38 mouse cellular contexts compared by ENCODE assay signal in genomic region chr9:98961591-98962477, GRCm38 (mm10). TPM values are rescaled to one million over a fixed set of nuclear protein-coding genes. Genes with fewer than 3 reads are reported as not detected.
DNase-seq lines count a peak whose midpoint lies in the region; ATAC-seq lines count a peak whose summit lies in the region.
"Had no signal": no experiment of that assay in that cellular context is flagged by ENCODE, and none has a peak within 500 bp of the region (broad histone marks: within the 10 kb centered on the region; RNA-seq: fewer than 3 reads in every experiment).

No protein-coding gene starts in this region.

- no peak for ATAC-seq in forebrain, embryonic 11.5 days (replicated peaks; ENCODE audit: low FRiP score)
- no peak for ATAC-seq in midbrain, embryonic 14.5 days (ENCODE audit: low FRiP score, low TSS enrichment)
- ATAC-seq in midbrain, embryonic 16.5 days: no peak
- no peak for ATAC-seq in monocyte, adult 5-6 weeks (replicated peaks; ENCODE audit: insufficient number of reproducible peaks, low FRiP score, low TSS enrichment, poor library complexity, severe bottlenecking)
- ATAC-seq: forebrain, embryonic 16.5 days; inflammation-experienced regulatory T-cells, adult 6 months had no signal

- H3K27me3 ChIP-seq in forebrain, embryonic 11.5 days (ENCODE audit: control insufficient read depth, insufficient read depth, low read length): peaks cover 83% of the 10 kb centered on the region
- peaks cover 100% of the 10 kb centered on the region for H3K27me3 ChIP-seq in forebrain, embryonic 10.5 days (ENCODE audit: poor library complexity, severe bottlenecking)
- peaks cover 92% of the 10 kb centered on the region for H3K27me3 ChIP-seq in midbrain, embryonic 14.5 days (ENCODE audit: control insufficient read depth, insufficient read depth, low read length)
- H3K27me3 ChIP-seq in midbrain, embryonic 16.5 days (ENCODE audit: control insufficient read depth, insufficient read depth, low read depth, low read length): peaks cover 73% of the 10 kb centered on the region

- no peak overlapping the region for H3K4me3 ChIP-seq in forebrain, embryonic 11.5 days (ENCODE audit: low read depth, low read length)
- no peak overlapping the region for H3K4me3 ChIP-seq in forebrain, embryonic 10.5 days
- H3K4me3 ChIP-seq in midbrain, embryonic 14.5 days (replicated peaks; ENCODE audit: low read depth, low read length): no peak overlapping the region
- no peak overlapping the region for H3K4me3 ChIP-seq in midbrain, embryonic 16.5 days (ENCODE audit: low read depth, low read length)
- H3K4me3 ChIP-seq: heart, adult 2 months; heart, embryonic 12.5 days; hindbrain, embryonic 12.5 days; neural tube, embryonic 12.5 days had no signal

- H3K27ac ChIP-seq in forebrain, embryonic 11.5 days (ENCODE audit: low read depth, low read length): no peak overlapping the region
- H3K27ac ChIP-seq in forebrain, embryonic 10.5 days: no peak overlapping the region
- H3K27ac ChIP-seq in midbrain, embryonic 14.5 days (replicated peaks; ENCODE audit: low read depth, low read length): no peak overlapping the region
- H3K27ac ChIP-seq in midbrain, embryonic 16.5 days (ENCODE audit: low read length): no peak overlapping the region
- H3K27ac ChIP-seq: heart, adult 2 months; hindbrain, embryonic 12.5 days; liver, embryonic 14.5 days; macrophage; neural tube, embryonic 12.5 days; stomach, postnatal 0 days had no signal

- no peaks in the 10 kb centered on the region for H3K36me3 ChIP-seq in forebrain, embryonic 11.5 days (ENCODE audit: control insufficient read depth, insufficient read depth, low read length)
- H3K36me3 ChIP-seq in forebrain, embryonic 10.5 days (replicated peaks): no peaks in the 10 kb centered on the region
- no peaks in the 10 kb centered on the region for H3K36me3 ChIP-seq in midbrain, embryonic 14.5 days (ENCODE audit: control insufficient read depth, insufficient read depth, low read length)
- no peaks in the 10 kb centered on the region for H3K36me3 ChIP-seq in midbrain, embryonic 16.5 days (ENCODE audit: control insufficient read depth, insufficient read depth, low read length)
- H3K36me3 ChIP-seq: G1E; heart, embryonic 12.5 days; hindbrain, embryonic 12.5 days; neural tube, embryonic 12.5 days had no signal

- WGBS in forebrain, embryonic 11.5 days: 2% methylated on average over 22 of the region's 22 CpGs
- 2% methylated on average over 22 of the region's 22 CpGs for WGBS in forebrain, embryonic 10.5 days
- 6% methylated on average over 22 of the region's 22 CpGs for WGBS in midbrain, embryonic 14.5 days
- WGBS in midbrain, embryonic 16.5 days: 5% methylated on average over 22 of the region's 22 CpGs

- H3K4me2 ChIP-seq in forebrain, embryonic 11.5 days (ENCODE audit: low read depth, low read length, severe bottlenecking): no peak overlapping the region
- H3K4me2 ChIP-seq in midbrain, embryonic 14.5 days (ENCODE audit: low read length): no peak overlapping the region
- no peak overlapping the region for H3K4me2 ChIP-seq in midbrain, embryonic 16.5 days (ENCODE audit: low read length)
- H3K4me2 ChIP-seq: heart, embryonic 12.5 days; hindbrain, embryonic 12.5 days; neural tube, embryonic 12.5 days had no signal

- intact Hi-C loops in heart, postnatal 36 days (cut with DNase I): loop anchor here (10.0 kb wide), 1 partner anchor 317 kb away; no protein-coding TSS in a partner anchor

- no peaks in the 10 kb centered on the region for H3K9me3 ChIP-seq in forebrain, embryonic 11.5 days (ENCODE audit: control insufficient read depth, low read length)
- no peaks in the 10 kb centered on the region for H3K9me3 ChIP-seq in forebrain, embryonic 10.5 days
- no peaks in the 10 kb centered on the region for H3K9me3 ChIP-seq in midbrain, embryonic 14.5 days (ENCODE audit: control insufficient read depth, low read length)
- no peaks in the 10 kb centered on the region for H3K9me3 ChIP-seq in midbrain, embryonic 16.5 days (replicated peaks; ENCODE audit: control insufficient read depth, low read length, poor library complexity, severe bottlenecking)
- H3K9me3 ChIP-seq: heart, embryonic 12.5 days; hindbrain, embryonic 12.5 days; neural tube, embryonic 12.5 days had no signal

- H3K4me1 ChIP-seq in forebrain, embryonic 11.5 days (replicated peaks; ENCODE audit: control insufficient read depth, insufficient read depth, low read length): peaks cover 4% of the 10 kb centered on the region; the same call in 1 of the 2 replicates
- H3K4me1 ChIP-seq in forebrain, embryonic 10.5 days: peaks cover 40% of the 10 kb centered on the region
- no peaks in the 10 kb centered on the region; the same call in 1 of the 2 replicates for H3K4me1 ChIP-seq in midbrain, embryonic 14.5 days (ENCODE audit: control insufficient read depth, insufficient read depth, low read length)
- peaks cover 1% of the 10 kb centered on the region; the same call in 1 of the 2 replicates for H3K4me1 ChIP-seq in midbrain, embryonic 16.5 days (ENCODE audit: control insufficient read depth, insufficient read depth, low read length)

- no peak overlapping the region for H3K9ac ChIP-seq in forebrain, embryonic 11.5 days (ENCODE audit: low read length)
- no peak overlapping the region for H3K9ac ChIP-seq in midbrain, embryonic 14.5 days (replicated peaks; ENCODE audit: low read length)
- no peak overlapping the region for H3K9ac ChIP-seq in midbrain, embryonic 16.5 days (ENCODE audit: low read depth, low read length)
- H3K9ac ChIP-seq: heart, embryonic 12.5 days; hindbrain, embryonic 12.5 days; liver, embryonic 14.5 days; neural tube, embryonic 12.5 days had no signal

- peak; percentile 61 for DNase-seq in forebrain, embryonic 11.5 days (ENCODE audit: low spot score)
- DNase-seq in forebrain, embryonic 10.5 days (ENCODE audit: extremely low spot score, low spot score): no peak
- peak; percentile 47 for DNase-seq in midbrain, embryonic 14.5 days
- DNase-seq in induced T-regulatory cell, adult 2 months (ENCODE audit: low read depth): peak; percentile 3
- DNase-seq in heart, postnatal 36 days: no peak
- DNase-seq: adrenal gland, adult 8-10 months; cerebellum, adult 8-10 months; cerebellum, postnatal 25 days; heart, adult 2 months; kidney, adult 11 months; kidney, postnatal 14 days; left cerebral cortex, postnatal 4 days; liver; lung, adult 2 months; lung, postnatal 10 days; right cerebral cortex, postnatal 4 days; thymus, adult 18-20 months; thymus, postnatal 25 days had no signal

RNA-seq across cellular contexts. Expression of gene Foxl2, which starts 6.7 kb away (rescaled TPM):
- 1.7 and 3.1 TPM in 2 replicates for polyA plus RNA-seq in forebrain, embryonic 11.5 days (2014; fragmentation: Nextera tagmentation; extraction: Ambion mirVana)
- polyA plus RNA-seq in forebrain, embryonic 10.5 days (2016; fragmentation: Nextera tagmentation; extraction: Ambion mirVana): 0.98 and 1.1 TPM in 2 replicates
- polyA plus RNA-seq in midbrain, embryonic 14.5 days (2014; fragmentation: Nextera tagmentation; extraction: Ambion mirVana): 0.45 and 0.95 TPM in 2 replicates
- polyA plus RNA-seq in midbrain, embryonic 16.5 days (2015; fragmentation: Nextera tagmentation; extraction: Ambion mirVana): 0.49 and 0.52 TPM in 2 replicates
- not detected for total RNA-seq in heart, postnatal 36 days (2021)
- total RNA-seq in monocyte, adult 5-6 weeks (2017): not detected in 3 replicates
- total RNA-seq: G1E; gastrocnemius, adult 8-10 months; gastrocnemius, postnatal 4 days; heart, adult 2 months; megakaryocyte-erythroid progenitor cell, adult 5-6 weeks had no signal
- polyA plus RNA-seq: G1E; heart, adult 2 months; heart, embryonic 12.5 days; heart, postnatal 0 days; inflammation-experienced regulatory T-cells, adult 6 months; kidney, embryonic 14.5 days; liver, embryonic 14.5 days; lung, adult 2 months; macrophage; spleen, adult 2 months; stomach, postnatal 0 days had no signal

RNA-seq across cellular contexts. Expression of gene Faim, which starts 24.3 kb away (rescaled TPM):
- polyA plus RNA-seq in forebrain, embryonic 11.5 days (2014; fragmentation: Nextera tagmentation; extraction: Ambion mirVana): 74.7 and 78.4 TPM in 2 replicates
- 69.0 and 71.3 TPM in 2 replicates for polyA plus RNA-seq in forebrain, embryonic 10.5 days (2016; fragmentation: Nextera tagmentation; extraction: Ambion mirVana)
- 112 and 126 TPM in 2 replicates for polyA plus RNA-seq in midbrain, embryonic 14.5 days (2014; fragmentation: Nextera tagmentation; extraction: Ambion mirVana)
- polyA plus RNA-seq in midbrain, embryonic 16.5 days (2015; fragmentation: Nextera tagmentation; extraction: Ambion mirVana): 118 and 119 TPM in 2 replicates
- total RNA-seq in heart, postnatal 36 days (2021): 1 to 10 TPM; 5.1 to 6.7 TPM
- 131 to 158 TPM (median 133 TPM) in 3 replicates for total RNA-seq in monocyte, adult 5-6 weeks (2017)

RNA-seq across cellular contexts. Expression of gene 7420426K07Rik, which starts 58.9 kb away (rescaled TPM):
- polyA plus RNA-seq in forebrain, embryonic 11.5 days (2014; fragmentation: Nextera tagmentation; extraction: Ambion mirVana): not detected in 2 replicates
- polyA plus RNA-seq in forebrain, embryonic 10.5 days (2016; fragmentation: Nextera tagmentation; extraction: Ambion mirVana): not detected in 2 replicates
- not detected in 2 replicates for polyA plus RNA-seq in midbrain, embryonic 14.5 days (2014; fragmentation: Nextera tagmentation; extraction: Ambion mirVana)
- polyA plus RNA-seq in midbrain, embryonic 16.5 days (2015; fragmentation: Nextera tagmentation; extraction: Ambion mirVana): not detected in 2 replicates
- not detected for total RNA-seq in heart, postnatal 36 days (2021)
- total RNA-seq in monocyte, adult 5-6 weeks (2017): not detected in 3 replicates
- total RNA-seq: adrenal gland, adult 8-10 months; G1E; gastrocnemius, adult 8-10 months; gastrocnemius, postnatal 4 days; heart, adult 2 months; layer of hippocampus, adult 18-20 months; layer of hippocampus, postnatal 14 days; left cerebral cortex, adult 8-10 months; left cerebral cortex, postnatal 4 days; megakaryocyte-erythroid progenitor cell, adult 5-6 weeks had no signal
- polyA plus RNA-seq: forebrain, embryonic 16.5 days; G1E; heart, adult 2 months; heart, embryonic 12.5 days; heart, postnatal 0 days; hindbrain, embryonic 12.5 days; inflammation-experienced regulatory T-cells, adult 6 months; kidney, embryonic 14.5 days; liver, embryonic 14.5 days; lung, adult 2 months; macrophage; neural tube, embryonic 12.5 days; spleen, adult 2 months; stomach, postnatal 0 days had no signal

Comparison
In these comparisons a context has a peak if more than half of its experiments do, and no peak if none do; other contexts are left out.
1. DNase-seq: peak in forebrain, embryonic 11.5 days (single experiment), midbrain, embryonic 14.5 days (single experiment) and induced T-regulatory cell, adult 2 months (single experiment); none in forebrain, embryonic 10.5 days (single experiment) and heart, postnatal 36 days (0 of 2).